Mouse (Mus musculus) ovary, postnatal 36 days (tissue): ENCODE data around the gene Ttll5.

Source experiments
- DNase-seq: peaks from one replicate; pipeline ENCODE4 v3.0.0; 2022; ENCODE audit warnings: low spot score, mixed read lengths

Gene Ttll5

DNA sequence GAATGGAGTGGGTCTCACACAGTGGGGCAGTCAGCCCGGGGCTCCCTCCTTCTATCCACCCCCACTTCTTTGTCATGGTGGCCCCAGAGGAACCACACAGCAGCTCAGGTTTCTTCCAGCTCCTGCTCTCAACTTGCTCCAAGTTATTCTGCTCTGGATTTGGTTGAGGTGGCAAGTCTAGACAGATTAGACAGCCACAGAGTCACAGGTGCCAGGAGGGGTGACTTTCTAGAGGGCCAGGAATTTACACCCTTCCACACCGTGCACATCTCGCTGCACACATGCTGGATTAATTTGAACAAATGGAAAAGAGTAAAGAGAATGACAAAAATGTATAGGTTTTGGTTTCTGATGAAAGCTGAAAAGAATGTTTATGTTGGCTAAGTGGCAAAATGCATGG is 276.3 kb downstream of the Ttll5 start:
- no peak for DNase-seq

DNA sequence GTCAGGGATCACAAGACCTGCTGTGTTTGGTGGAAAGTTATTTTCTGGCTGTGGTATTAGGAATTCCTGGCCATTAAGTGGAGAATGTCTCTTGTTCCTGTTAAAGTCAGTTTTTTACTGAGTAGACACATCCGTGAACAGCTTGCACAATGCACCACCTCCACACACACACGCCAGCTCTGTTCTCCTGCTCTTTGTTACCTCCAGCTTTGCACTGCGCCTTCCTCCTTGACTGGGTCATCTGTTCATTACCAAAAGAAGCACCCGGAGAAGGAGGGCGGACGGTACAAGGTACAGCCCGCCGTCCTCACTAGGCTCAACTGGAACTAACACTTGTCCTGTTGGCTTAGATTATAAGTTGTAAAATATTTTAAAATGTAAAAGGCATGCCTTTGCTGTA is 278.2 kb downstream of the Ttll5 start:
- DNase-seq = no peak

DNA sequence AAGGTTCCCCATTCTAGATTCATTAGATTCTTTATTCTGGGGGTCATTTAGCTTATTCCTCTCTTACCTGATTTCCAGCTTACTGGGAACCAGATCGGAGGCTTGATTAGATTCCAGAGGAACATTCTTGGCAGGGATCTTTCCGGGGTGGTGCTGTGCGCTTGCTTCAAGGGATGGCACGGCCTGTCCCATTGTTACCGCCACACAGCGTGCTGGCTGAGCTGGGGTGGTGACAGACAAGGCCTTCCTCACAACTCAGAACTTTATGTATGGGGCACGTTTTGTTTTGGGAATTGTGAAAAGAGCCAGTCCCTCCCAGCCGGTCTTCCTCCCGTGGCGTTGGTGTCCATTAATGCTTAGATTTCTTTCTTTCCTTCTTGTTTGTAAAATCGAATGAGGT is 278.9 kb downstream of the Ttll5 start:
- no peak for DNase-seq

DNA sequence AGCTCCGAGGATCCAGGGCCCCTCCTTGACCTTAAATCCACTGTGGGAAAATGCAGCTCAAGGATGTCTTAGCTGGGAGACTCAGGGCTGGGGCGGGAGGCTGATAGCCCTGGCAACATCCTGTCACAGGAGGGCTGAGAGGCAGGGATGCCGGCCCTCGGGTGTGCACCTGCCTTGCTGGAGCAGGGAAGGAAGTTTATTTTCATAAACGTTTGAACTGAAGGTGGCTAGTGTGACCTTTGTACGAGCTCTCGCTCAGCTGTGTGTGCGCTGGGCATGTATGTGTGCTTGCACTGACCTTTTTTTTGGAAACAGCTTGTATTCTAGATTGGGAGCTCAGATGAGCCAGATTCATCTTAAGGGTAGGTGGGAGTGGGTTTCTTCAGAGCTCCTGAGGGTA is 279.4 kb downstream of the Ttll5 start:
- no peak for DNase-seq

DNA sequence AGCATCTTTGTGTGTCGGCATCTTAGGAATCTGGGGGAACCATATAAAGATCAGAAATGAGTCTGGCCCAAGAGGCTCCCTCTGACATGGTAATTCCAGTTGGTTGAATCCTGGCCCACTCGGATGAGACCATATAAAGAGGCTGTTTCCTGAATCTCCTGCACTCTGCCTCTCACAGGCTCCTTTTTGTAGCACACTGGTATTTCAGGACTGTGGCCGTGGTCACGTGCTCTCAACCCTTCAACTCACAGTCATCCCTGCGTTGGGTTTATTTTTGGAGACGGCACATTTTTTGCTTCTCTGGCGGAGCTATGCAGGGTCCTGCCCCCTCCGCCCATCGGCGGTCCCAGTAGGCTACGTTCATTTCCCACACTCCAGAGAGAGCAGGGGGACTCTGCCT is 279.8 kb downstream of the Ttll5 start:
- no peak for DNase-seq

DNA sequence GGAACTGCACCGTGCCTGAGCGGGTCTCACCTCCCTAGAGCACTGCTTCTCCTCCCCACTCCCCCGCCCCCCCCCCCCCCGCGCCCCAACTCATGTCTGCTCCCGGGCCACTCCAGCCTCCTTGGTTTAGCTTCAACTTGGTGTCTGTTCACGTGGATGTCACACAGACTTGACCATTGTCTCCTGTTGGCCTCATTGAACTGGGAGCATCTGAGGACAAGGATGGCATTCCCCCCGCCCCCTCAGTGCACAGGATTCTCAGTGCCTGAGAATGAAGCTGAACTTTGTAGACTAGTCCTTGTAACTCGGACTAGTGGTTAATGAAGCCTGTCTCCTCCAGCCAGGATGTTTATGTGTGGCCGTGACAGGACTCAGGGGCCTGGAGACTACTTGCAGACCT is 281.1 kb downstream of the Ttll5 start:
- DNase-seq = no peak

DNA sequence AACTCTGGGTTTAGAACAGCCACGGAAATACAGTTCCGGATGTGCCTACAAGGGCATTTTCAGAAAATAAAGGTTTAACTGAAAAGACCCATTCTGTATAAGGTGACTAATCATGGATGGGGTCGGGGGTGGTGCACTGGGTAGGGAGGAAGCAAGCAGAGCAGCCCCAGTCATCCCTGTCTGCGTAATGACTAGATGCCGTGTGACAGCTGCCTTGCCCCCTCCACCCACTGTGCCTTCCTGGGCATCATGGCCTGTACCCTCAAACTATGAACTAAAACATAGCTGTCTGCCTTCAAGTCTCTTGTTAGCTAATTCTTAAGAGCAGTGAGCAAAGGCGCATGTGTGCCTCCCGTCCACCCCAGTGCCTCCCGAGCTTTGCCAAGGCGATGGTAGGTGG is 281.6 kb downstream of the Ttll5 start:
- DNase-seq = no peak

DNA sequence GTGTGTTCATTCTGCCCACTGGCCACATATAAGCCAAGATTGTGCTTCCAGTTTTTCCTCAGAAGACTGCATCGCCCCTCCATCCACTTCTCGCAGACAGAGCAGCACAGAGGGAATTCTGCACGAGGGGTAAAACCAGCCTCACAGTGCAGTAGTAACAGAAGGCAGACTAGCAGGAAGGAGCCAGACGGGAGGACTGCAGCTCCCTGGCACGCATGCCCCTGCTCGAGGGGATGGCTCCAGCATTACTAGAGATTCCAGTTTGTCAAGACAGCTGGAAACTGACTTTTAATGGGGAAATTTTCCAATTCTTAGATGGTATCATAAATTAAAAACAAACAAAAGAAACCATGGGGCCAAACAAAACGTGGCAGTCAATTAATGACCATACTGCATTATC is 283.2 kb downstream of the Ttll5 start:
- DNase-seq = no peak

DNA sequence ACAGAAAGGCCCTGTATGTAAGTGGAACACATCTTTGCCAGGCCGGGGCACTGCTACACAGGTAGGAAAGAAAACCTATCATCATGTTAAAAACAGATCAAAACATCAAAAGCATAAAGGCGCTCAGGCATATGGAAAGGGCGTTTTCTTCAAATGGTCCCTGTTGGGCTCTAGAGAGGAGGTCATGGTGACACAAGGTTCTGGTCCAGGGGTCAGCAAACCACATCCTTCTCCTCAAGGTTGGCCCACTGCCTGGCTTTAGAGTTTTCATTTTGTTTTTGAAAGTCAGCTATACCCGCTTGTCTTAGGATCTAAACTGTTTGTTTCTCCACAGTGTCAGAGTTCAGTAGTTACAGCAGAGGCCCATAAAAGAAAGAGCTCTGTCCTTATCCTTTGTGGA is 285.1 kb downstream of the Ttll5 start:
- no peak for DNase-seq

DNA sequence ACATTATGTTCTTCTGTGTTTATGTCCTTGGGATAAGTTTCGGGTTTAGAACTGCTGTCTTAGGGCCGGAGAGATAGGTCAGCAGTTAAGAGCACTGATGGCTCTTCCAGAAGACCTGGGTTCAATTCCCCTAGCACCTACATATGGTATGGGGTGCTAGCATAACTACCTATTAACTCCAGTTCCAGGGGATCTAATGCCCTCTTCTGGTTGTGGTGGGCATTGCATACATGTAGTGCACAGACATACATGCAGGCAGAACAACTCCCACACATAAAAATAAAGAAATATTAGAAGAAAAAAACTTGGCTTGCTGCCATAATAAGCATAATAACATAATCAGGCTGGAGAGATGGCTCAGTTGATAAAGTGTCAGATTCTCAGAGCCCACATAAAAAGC is 286.2 kb downstream of the Ttll5 start:
- DNase-seq = no peak
